Mouse (Mus musculus) cortical plate, adult 2 months (tissue): ENCODE measurements around the gene Cadm1.

Experiments used
- CTCF ChIP-seq: fragments of 200-500 bp; IDR thresholded peaks from 2 replicates; pipeline ENCODE4 v1.5.1; 2011; ENCODE audit warnings: mild to moderate bottlenecking, control low read depth, low read length; ENCODE audit not compliant: insufficient read depth; ENCODE audit errors: extremely low read depth
- POLR2A ChIP-seq: fragments of 200-500 bp; IDR thresholded peaks from 2 replicates; pipeline ENCODE4 v1.6.1; 2011; ENCODE audit warnings: mild to moderate bottlenecking, low read length, control low read depth; ENCODE audit not compliant: insufficient read depth; ENCODE audit errors: extremely low read depth

GRCm38 (mm10) chr9:47659366-47660090 lies 129.6 kb downstream of the Cadm1 start:
- no peak for TF ChIP-seq POLR2A
- no peak for TF ChIP-seq CTCF
